Mouse (Mus musculus) C2C12 (cell line): ENCODE data around the gene Gm26602.
"Not testable (repeated sequence)": the region's sequence is repeated elsewhere in the genome, so short reads cannot be mapped to it uniquely, and the experiment has no call there.

Source experiments
- CTCF ChIP-seq: IDR thresholded peaks from one replicate; pipeline ENCODE4 v1.5.1; 2011; ENCODE audit not compliant: control insufficient read depth, insufficient read depth, insufficient read length
- MAX ChIP-seq: IDR thresholded peaks from one replicate; pipeline ENCODE4 v1.6.1; 2011; ENCODE audit warnings: mild to moderate bottlenecking, control low read depth

GRCm38 (mm10) chr10:79892451-79893118 lies 18.1 kb upstream of the Gm26602 start:
- TF ChIP-seq CTCF = peak; percentile 80
- not testable (repeated sequence) for TF ChIP-seq MAX
